Mouse (Mus musculus) lung, postnatal 0 days (tissue): ENCODE data around the gene Ccdc42.

Source experiments
- CTCF ChIP-seq: IDR thresholded peaks from 2 replicates; pipeline ENCODE4 v1.5.1; 2016; ENCODE audit warnings: antibody characterized with exemption, mild to moderate bottlenecking
- EP300 ChIP-seq: IDR thresholded peaks from 2 replicates; pipeline ENCODE4 v1.6.1; 2016; ENCODE audit warnings: antibody characterized with exemption, mild to moderate bottlenecking, control low read depth

DNA sequence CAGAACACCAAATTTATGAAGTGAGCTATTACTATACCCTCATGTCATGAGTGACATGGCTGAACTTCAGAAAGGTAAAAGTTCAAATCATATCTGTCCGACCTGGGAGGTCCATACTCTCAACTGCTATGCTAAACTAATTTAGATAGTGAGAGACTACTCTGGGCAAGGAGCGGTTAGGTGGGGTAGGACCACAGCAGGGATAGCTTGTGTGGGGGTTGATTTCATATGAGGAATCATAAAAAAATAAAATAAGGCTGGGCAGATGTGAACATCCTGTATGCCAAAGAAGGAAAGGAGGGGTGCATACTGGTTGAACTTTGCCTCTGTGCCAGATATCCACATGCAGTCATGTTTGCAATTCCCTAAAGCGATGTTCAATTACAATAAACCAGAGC, 21.8 kb upstream of the Ccdc42 start:
- TF ChIP-seq CTCF (no peak), EP300 (no peak)
